Mouse (Mus musculus) spleen, adult 2 months (tissue): ENCODE data around the gene Defb22. TPM values are rescaled to one million over a fixed set of nuclear protein-coding genes. Genes with fewer than 3 reads are reported as not detected.

Source experiments
- DNase-seq, 2 experiments: peaks; one replicate each; pipeline versions ENCODE4 v3.0.0 to v3.0.0-alpha.2; 2012 to 2021; ENCODE audit warnings: low spot score in 2 of 2, low read depth in 1 of 2
- H3K27ac ChIP-seq: fragments of 200-500 bp; 2 replicates; pipeline ENCODE4 v1.5.1; 2012; ENCODE audit warnings: low read length, inconsistent platforms; ENCODE audit not compliant: insufficient read depth
- H3K27me3 ChIP-seq: fragments of 200-500 bp; 2 replicates; pipeline ENCODE4 v1.6.1; 2012; ENCODE audit warnings: mild to moderate bottlenecking, moderate library complexity, low read length, inconsistent platforms; ENCODE audit not compliant: control insufficient read depth, insufficient read depth
- H3K36me3 ChIP-seq: fragments of 200-500 bp; 2 replicates; pipeline ENCODE4 v1.6.1; 2012; ENCODE audit warnings: mild to moderate bottlenecking, low read length, inconsistent platforms; ENCODE audit not compliant: control insufficient read depth, insufficient read depth
- H3K4me1 ChIP-seq: fragments of 200-500 bp; 2 replicates; pipeline ENCODE4 v1.6.1; 2011; ENCODE audit warnings: inconsistent platforms; ENCODE audit not compliant: control insufficient read depth, insufficient read depth, insufficient read length
- H3K4me3 ChIP-seq: fragments of 200-500 bp; 2 replicates; pipeline ENCODE4 v1.5.1; 2011; ENCODE audit warnings: mild to moderate bottlenecking, inconsistent platforms; ENCODE audit not compliant: insufficient read depth, insufficient read length; ENCODE audit errors: extremely low read depth
- CTCF ChIP-seq: fragments of 200-500 bp; IDR thresholded peaks from 2 replicates; pipeline ENCODE4 v1.5.1; 2011; ENCODE audit warnings: mild to moderate bottlenecking, inconsistent platforms; ENCODE audit not compliant: insufficient read depth, insufficient read length, insufficient replicate concordance; ENCODE audit errors: extremely low read depth
- POLR2A ChIP-seq: fragments of 200-500 bp; IDR thresholded peaks from 2 replicates; pipeline ENCODE4 v1.6.1; 2011; ENCODE audit warnings: low read depth, low read length, inconsistent platforms
- WGBS: fragments of 180-500 bp; shearing (Covaris S2); methylation state at CpG from one replicate; pipeline ENCODE4 v1.1.7; 2018; 5-methylcytosine and 5-hydroxymethylcytosine counted together
- polyA plus RNA-seq: library from polyadenylated mRNA; depleted of rRNA; stranded (reverse); fragments of >200 nt; gene quantifications from 2 replicates; pipeline ENCODE4 v1.2.3, GENCODE M21; 2012; rRNA removed

Defb22 gene
- polyA plus RNA-seq, 1 experiment, result not detected

DNA sequence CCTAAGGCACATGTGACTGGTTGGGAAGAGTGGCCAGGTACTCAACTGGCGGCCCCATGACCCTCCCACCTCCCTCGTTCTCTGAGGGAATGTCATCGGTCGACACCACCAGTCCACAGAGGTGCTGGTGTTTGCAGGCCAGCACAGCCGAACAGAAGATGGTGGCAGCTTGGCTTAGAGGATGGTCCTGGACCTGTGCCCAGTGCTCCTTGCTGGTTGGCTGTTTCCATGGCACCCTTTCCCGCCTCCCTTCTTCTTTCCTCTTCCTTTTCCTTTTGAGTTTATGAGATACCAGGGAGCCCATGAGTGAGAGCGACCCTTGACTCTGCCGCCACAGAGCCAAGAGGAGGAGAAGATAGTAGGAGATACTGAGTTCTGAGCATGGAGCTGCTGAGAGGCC lies 46.7 kb downstream of the Defb22 start:
- TF ChIP-seq CTCF, result no peak
- TF ChIP-seq POLR2A, result no peak
- H3K27ac ChIP-seq, result no peak overlapping the region
- no peaks in the 10 kb centered on the region for H3K36me3 ChIP-seq
- no peak overlapping the region for H3K4me3 ChIP-seq
- H3K4me1 ChIP-seq, result no peaks in the 10 kb centered on the region
- no peak for DNase-seq
- no peaks in the 10 kb centered on the region for H3K27me3 ChIP-seq
- 92% methylated on average over 8 of the region's 8 CpGs for WGBS

DNA sequence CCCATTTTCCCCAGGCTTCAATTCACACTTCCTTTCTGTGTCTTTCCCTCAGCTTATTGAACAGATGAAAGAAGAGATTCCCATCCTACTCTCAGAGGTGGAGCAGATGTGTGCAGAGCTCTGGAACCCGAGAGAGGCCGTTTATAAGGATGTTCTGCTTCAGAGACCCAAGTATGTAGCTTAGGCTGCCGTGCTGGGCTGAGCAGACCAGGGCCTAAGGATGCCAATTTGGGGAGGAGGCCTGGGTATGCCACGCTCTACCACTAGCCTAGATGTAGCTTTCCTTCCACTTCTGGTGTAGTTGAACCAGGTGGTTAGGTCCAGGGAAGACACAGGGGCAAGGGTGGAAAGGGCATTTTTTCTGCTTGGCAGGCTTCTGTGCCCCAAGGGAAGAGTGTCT lies 47.6 kb downstream of the Defb22 start:
- H3K4me1 ChIP-seq, result no peaks in the 10 kb centered on the region; the same call in 1 of the 2 replicates
- 83% methylated on average over 4 of the region's 4 CpGs for WGBS
- no peak overlapping the region for H3K4me3 ChIP-seq
- no peak for DNase-seq
- TF ChIP-seq POLR2A, result no peak
- no peak for TF ChIP-seq CTCF
- H3K27me3 ChIP-seq, result no peaks in the 10 kb centered on the region
- H3K27ac ChIP-seq, result no peak overlapping the region
- no peaks in the 10 kb centered on the region for H3K36me3 ChIP-seq

DNA sequence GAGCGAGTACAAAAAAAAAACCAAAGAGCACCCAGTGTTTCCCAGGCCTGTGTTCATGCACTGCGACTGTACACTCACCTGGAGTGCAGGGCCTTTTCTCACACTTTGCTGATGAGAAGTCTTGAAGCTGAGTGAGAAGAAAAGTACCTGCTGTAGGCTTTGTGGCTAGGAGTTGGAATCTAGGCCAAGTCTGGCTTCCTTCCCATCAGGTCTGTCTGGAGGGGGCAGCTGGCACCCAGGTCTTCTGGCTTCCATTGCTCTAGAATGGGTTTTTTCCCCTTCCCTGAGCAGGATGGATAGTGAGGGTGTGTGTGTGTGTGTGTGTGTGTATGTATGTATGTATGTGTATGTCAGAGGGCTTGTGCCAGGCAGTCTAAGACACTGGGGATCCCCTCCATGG lies 50.1 kb downstream of the Defb22 start:
- no peak overlapping the region for H3K27ac ChIP-seq
- H3K27me3 ChIP-seq, result no peaks in the 10 kb centered on the region
- no peak overlapping the region for H3K4me3 ChIP-seq
- H3K4me1 ChIP-seq, result no peaks in the 10 kb centered on the region; the same call in 1 of the 2 replicates
- 95% methylated on average over 2 of the region's 2 CpGs for WGBS
- TF ChIP-seq CTCF (no peak), POLR2A (no peak)
- DNase-seq, result no peak
- H3K36me3 ChIP-seq, result no peaks in the 10 kb centered on the region

GRCm38 (mm10) chr2:152438963-152439362 lies 51.0 kb downstream of the Defb22 start:
- DNase-seq, result no peak
- TF ChIP-seq POLR2A (no peak), CTCF (no peak)
- no peak overlapping the region for H3K27ac ChIP-seq
- no peaks in the 10 kb centered on the region; the same call in 1 of the 2 replicates for H3K4me1 ChIP-seq
- H3K4me3 ChIP-seq, result no peak overlapping the region
- WGBS, result 88% methylated on average over 1 of the region's 1 CpGs
- no peaks in the 10 kb centered on the region for H3K36me3 ChIP-seq
- H3K27me3 ChIP-seq, result no peaks in the 10 kb centered on the region

DNA sequence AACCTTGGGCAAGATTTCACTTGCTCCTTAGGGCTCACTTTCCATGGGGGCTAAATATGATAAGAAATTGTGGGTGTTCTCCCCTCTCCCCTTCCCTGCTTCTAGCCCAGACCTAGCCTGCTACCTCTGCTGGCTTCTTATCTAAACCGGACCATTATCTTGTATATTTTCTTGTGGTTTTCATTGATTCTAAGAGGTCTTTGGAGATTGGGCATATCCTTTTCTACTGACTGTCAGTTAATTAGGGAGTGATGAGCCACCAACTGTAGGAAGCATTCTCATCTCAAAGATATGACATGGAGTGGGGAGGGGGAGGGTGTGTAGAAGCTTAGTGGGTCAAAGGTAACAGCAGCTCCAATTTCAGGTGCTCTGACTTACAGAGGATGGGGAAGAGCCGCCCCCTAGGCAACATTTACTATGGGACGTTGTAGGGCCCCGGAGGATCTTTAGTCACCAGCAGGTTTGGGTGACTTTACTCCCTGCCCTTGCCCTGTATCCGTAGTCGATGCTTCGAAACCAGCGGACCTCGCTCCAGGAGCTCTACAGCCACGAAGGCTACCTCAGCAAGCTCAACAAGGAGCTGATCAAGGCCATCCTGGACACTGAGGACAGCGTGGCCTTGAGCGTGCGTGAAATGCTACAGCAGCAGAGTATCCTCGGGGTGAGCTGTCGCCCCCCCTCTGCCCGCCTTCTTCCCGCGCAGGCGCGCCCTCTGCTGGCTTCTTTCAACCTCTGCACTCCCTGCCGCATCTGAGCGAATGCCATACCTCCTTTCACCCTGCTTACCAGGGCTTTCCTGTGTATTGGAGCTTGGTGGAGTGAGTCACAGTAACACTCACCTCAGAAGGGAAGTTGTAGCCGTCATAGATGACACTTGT lies 52.7 kb downstream of the Defb22 start:
- peak; percentile 92 for TF ChIP-seq CTCF
- no peak for TF ChIP-seq POLR2A
- 8% methylated on average over 23 of the region's 23 CpGs for WGBS
- no peaks in the 10 kb centered on the region for H3K36me3 ChIP-seq
- DNase-seq, result peak; percentile 33 to 66
- H3K27me3 ChIP-seq, result no peaks in the 10 kb centered on the region
- H3K4me1 ChIP-seq, result no peaks in the 10 kb centered on the region; the same call in 1 of the 2 replicates
- H3K4me3 ChIP-seq, result peak overlapping the region; percentile 17; the same call in 1 of the 2 replicates
- no peak overlapping the region for H3K27ac ChIP-seq

GRCm38 (mm10) chr2:152436405-152436901 lies 53.5 kb downstream of the Defb22 start:
- TF ChIP-seq CTCF (no peak), POLR2A (no peak)
- Histone ChIP-seq H3K36me3 (no peaks in the 10 kb centered on the region), H3K27ac (no peak overlapping the region), H3K4me3 (no peak overlapping the region), H3K4me1 (no peaks in the 10 kb centered on the region; the same call in 1 of the 2 replicates), H3K27me3 (no peaks in the 10 kb centered on the region)
- 82% methylated on average over 7 of the region's 7 CpGs for WGBS
- no peak for DNase-seq

Other genes starting within 250 kb of the Defb22 start
- 37.9 and 39.5 TPM in 2 replicates for gene Tbc1d20, start 196.3 kb downstream of the Defb22 start, polyA plus RNA-seq
- 326 and 431 TPM in 2 replicates for gene Rbck1, start 157.5 kb downstream of the Defb22 start, polyA plus RNA-seq
- 0.65 and 1.0 TPM in 2 replicates for gene Trib3, start 146.1 kb downstream of the Defb22 start, polyA plus RNA-seq
- not detected in 2 replicates for gene Nrsn2, start 113.5 kb downstream of the Defb22 start, polyA plus RNA-seq
- gene Sox12, start 92.1 kb downstream of the Defb22 start, polyA plus RNA-seq, result 4.0 and 4.6 TPM in 2 replicates
- gene Zcchc3, start 75.1 kb downstream of the Defb22 start, polyA plus RNA-seq, result 1.8 and 2.7 TPM in 2 replicates
- gene 6820408C15Rik, start 74.6 kb downstream of the Defb22 start, polyA plus RNA-seq, result 0.12 TPM in 1 of 2 replicates, not detected in the other
- gene Defb23, start 25.5 kb downstream of the Defb22 start, polyA plus RNA-seq, result not detected in 2 replicates
- not detected in 2 replicates for gene Defb20, start 13.1 kb downstream of the Defb22 start, polyA plus RNA-seq
- gene Defb26, start 21.6 kb upstream of the Defb22 start, polyA plus RNA-seq, result not detected in 2 replicates
- not detected in 2 replicates for gene Defb28, start 28.1 kb upstream of the Defb22 start, polyA plus RNA-seq
- not detected in 2 replicates for gene Defb29, start 50.0 kb upstream of the Defb22 start, polyA plus RNA-seq
- not detected in 2 replicates for gene Gm17416, start 79.2 kb upstream of the Defb22 start, polyA plus RNA-seq
- gene Defb21, start 82.6 kb upstream of the Defb22 start, polyA plus RNA-seq, result not detected in 2 replicates
- not detected in 2 replicates for gene Defb19, start 90.2 kb upstream of the Defb22 start, polyA plus RNA-seq
- gene Defb45, start 109.3 kb upstream of the Defb22 start, polyA plus RNA-seq, result not detected in 2 replicates
- gene Defb36, start 114.2 kb upstream of the Defb22 start, polyA plus RNA-seq, result not detected in 2 replicates
- gene Defb25, start 132.9 kb upstream of the Defb22 start, polyA plus RNA-seq, result 0.65 TPM in 1 of 2 replicates, not detected in the other
- 8.6 and 9.8 TPM in 2 replicates for gene Rem1, start 136.8 kb upstream of the Defb22 start, polyA plus RNA-seq
- 82.8 and 145 TPM in 2 replicates for gene H13, start 179.3 kb upstream of the Defb22 start, polyA plus RNA-seq
- 0.79 and 1.5 TPM in 2 replicates for gene Mcts2, start 196.9 kb upstream of the Defb22 start, polyA plus RNA-seq
- 53.5 and 84.4 TPM in 2 replicates for gene Id1, start 246.1 kb upstream of the Defb22 start, polyA plus RNA-seq